Mouse (Mus musculus): ENCODE data around the gene Traf7.

Traf7 gene

DNA sequence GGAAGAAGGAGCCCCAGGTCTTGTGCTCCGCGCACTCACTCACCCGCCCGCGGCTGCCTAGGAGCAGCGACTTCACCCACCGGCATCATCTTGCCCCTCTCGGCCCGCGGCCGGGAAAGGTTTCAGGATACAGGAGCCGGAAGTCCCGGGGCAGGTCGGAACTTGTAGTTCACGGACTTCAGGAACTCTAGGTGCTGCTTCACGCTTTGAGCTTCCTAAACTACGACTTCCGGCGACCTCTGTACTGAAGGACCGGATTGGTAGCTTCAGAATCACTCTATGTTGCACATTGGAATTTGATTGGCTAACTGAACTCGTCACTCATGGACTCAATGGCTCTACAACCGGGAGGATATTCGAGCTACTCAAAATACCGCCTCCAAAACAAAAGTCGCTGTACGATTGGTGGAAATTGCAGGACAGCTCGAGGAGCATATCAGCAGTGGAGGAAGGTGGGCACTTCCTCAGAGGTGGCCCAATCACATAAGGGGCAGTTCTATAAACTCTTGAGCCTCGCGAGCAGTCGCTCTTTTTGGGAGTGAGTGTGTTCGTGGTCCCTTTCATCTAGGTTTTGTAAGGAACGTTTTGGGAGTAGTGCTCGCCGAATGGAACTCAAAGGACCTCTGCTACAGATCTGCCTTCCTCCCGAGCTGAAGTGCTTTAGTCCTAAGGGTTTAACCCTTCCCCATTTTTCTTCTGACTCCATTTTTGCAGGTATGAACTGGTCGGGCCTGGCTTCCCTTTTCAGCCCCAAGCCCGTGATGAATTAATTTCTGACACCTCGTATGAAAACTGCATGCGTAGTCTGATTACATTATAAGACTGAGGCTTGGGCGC, at the start of gene Traf7:
Traf7 (minus strand) TSS at position 216 of the 837 bp plus-strand sequence.
- peak; percentile 92 for DNase-seq (ENCODE audit: low spot score)

DNA sequence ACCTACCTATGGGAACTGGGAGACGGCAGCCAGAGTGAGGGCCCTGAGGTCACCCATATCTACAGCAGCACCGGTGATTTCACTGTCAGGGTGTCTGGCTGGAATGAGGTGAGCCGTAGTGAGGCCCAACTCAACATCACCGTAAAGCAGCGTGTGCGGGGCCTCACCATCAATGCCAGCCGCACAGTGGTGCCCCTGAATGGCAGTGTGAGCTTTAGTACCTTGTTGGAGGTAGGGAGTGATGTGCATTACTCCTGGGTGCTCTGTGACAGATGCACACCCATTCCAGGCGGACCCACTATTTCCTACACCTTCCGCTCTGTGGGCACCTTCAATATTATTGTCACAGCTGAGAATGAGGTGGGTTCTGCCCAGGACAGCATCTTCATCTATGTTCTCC, 46.1 kb upstream of the Traf7 start:
- DNase-seq (ENCODE audit: low spot score) = no peak

DNA sequence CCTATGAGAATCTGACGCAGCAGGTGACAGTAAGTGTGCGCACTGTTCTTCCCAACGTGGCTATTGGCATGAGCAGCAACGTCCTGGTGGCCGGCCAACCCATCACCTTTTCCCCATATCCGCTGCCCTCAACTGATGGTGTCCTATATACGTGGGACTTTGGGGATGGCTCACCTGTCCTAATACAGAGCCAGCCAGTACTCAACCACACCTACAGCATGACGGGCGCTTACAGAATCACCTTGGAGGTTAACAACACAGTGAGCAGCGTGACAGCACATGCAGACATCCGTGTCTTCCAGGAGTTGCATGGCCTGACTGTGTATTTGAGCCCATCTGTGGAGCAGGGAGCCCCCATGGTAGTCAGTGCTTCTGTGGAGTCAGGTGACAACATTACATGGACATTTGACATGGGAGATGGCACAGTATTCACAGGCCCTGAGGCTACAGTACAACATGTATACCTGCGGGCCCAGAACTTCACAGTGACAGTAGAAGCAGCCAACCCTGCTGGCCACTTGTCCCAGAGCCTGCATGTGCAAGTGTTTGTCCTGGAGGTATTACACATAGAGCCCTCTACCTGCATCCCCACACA, 45.0 kb upstream of the Traf7 start:
- no peak for DNase-seq (ENCODE audit: low spot score)

DNA sequence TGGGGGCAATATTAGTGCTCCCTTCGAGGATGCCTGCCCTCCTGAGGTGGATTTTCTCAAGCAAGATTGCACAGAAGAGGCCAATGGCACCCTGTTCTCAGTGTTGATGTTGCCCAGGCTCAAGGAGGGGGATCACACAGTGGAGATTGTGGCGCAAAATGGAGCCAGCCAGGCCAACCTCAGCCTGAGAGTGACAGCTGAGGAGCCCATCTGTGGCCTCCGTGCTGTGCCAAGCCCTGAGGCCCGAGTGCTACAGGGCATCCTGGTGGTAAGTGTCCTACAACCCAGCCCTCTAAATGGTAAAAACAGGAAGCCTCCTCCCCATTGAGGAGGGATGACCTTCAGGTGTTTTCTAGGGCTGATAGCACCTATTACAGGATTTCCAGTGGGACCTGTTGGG, 42.1 kb upstream of the Traf7 start:
- no peak for DNase-seq (ENCODE audit: low spot score)

DNA sequence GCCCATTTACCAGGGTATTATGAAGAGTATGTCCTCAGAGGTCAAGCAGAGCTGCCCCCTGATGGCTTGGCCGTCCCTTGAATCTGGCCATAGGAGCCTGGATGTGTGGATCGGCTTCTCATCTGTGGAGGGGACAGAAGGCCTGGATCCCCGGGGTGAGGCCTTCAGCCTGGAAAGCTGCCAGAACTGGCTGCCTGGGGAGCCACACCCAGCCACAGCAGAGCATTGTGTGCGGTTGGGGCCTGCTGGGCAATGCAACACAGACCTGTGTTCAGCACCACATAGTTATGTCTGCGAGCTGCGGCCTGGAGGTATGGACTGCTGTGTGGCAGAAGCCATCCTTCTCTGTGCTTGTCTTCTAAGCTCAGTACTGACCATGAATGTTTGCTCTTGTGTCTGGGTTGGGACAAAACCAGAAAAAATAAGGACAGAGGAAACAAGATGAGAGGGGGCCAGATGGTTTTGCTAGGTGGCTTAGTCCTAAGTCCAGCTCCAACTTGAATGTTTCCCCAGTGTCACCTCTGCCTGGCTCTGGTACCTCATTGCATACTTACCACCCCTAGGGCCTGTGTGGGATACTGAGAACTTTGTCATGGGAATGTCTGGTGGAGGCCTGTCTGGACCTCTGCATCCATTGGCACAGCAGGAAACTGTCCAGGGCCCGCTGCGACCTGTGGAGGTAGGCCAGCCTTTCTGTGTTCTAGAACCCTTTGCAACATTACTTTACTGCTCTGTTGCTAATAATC, 39.5 kb upstream of the Traf7 start:
- peak; percentile 72 for DNase-seq (ENCODE audit: low spot score)

DNA sequence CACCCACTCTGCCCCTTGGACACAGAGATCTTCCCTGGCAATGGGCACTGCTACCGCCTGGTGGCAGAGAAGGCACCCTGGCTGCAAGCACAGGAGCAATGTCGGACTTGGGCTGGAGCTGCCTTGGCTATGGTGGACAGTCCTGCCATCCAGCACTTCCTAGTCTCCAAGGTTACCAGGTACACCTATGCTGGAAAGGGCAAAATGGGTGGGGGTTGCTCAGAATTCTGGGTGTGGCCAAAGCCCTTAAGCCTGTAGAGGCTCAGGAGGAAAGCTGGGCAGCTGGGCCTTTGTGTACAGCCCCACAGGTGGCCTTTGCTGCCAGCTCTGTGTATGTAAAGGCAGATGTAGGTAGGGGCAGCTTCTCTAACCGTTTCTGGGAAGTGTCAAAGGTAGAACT, 38.1 kb upstream of the Traf7 start:
- no peak for DNase-seq (ENCODE audit: low spot score)

DNA sequence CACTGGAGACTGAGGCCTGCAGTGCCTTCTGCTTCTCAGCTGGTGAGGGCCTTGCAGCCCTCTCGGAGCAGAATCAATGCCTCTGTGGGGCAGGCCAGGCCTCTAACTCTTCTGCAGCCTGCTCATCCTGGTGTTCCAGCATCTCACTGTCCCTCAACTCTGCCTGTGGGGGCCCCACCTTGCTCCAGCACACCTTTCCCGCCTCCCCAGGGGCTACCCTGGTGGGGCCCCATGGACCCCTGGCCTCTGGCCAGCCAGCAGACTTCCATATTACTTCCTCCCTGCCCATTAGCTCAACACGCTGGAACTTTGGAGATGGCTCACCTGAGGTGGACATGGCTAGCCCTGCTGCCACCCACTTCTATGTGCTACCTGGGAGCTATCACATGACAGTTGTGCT, 37.4 kb upstream of the Traf7 start:
- no peak for DNase-seq (ENCODE audit: low spot score)

DNA sequence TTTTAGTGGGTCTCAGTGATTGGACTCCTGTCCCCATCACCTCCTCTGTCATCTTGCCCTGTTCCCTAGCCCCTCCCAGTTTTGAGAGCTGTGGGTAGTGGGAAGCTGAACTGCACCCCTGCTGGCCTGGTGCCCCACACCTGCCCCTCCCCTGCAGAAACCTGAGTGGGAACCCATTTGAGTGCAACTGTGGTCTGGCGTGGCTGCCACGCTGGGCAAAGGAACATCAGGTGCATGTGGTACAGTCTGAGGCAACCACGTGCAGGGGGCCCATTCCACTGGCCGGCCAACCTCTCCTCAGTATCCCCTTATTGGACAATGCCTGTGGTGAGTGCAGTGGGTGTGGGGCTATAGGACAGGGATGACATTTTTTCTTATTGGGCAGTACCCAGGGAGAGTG, 36.7 kb upstream of the Traf7 start:
- DNase-seq (ENCODE audit: low spot score) = no peak

DNA sequence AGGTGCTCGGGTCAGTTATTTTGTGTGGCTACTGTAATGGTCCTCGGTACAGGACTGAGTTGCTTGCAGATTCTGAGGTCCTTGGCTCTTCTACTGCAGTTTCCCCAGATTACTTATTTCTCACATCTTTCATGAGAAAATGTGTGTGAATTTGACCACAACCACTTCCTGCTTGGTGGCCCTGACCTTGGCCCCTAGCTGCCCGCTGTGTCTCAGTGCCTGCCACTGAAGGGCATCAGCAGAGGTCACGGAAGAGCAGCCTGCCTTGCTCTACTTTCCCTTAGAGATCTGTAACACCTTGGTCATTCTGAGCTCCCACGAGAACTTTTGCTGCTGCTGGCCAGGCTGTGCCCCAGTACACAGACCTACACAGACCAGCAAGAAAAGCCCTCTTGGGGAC, 35.9 kb upstream of the Traf7 start:
- DNase-seq (ENCODE audit: low spot score) = no peak

DNA sequence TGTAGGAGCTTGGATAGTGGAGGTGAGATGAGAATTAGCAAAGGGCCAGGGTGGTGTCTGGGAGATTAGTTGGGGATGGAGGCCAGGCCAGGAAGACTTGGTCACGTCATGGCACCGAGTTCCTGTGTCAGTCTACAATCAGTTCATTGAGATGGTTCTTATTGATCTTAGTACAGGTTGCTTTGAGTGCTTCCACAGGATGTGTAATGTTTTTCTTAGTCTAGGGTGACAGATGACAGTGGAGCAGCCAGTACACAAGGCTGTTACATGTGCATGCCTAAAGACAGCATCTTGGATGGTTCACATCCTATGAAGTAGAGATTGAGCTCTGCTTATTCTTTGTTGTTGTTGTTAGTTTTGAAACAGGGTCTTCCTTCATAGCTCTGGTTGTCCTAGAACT, 33.9 kb upstream of the Traf7 start:
- DNase-seq (ENCODE audit: low spot score) = no peak

DNA sequence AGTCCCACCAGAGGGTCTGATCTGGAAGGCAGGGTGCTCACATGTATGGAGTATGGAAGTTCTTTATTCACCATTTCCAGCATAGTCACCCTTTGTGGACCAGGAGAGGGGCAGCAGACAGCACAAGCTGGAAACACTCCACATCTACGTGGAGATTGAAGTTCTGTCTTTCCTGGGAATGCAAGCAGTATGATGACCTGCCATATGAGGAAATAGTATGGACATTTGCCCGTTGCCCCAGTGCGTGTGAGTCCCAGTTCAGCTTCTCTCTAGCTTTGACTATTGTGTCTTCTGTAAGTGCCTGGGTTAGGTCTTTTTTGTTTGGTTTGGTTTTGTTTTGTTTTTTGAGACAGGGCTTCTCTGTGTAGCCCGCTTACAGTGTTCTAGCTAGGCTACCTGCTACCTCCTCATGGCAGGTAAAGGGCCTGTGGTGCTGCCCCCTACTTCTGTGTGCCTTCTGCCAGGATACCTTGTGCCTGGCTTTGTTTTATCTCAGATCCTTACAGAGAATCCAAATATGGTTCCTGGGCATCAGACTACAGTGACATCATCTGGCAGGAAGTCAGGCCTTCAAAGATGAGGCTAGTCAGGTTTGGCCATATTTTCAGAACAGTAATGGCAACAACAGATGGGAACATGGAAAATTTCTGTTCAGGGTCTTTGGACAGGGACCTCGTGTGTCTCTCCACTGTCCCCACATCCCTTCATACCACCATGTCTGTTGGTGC, 32.7 kb upstream of the Traf7 start:
- DNase-seq (ENCODE audit: low spot score) = no peak

DNA sequence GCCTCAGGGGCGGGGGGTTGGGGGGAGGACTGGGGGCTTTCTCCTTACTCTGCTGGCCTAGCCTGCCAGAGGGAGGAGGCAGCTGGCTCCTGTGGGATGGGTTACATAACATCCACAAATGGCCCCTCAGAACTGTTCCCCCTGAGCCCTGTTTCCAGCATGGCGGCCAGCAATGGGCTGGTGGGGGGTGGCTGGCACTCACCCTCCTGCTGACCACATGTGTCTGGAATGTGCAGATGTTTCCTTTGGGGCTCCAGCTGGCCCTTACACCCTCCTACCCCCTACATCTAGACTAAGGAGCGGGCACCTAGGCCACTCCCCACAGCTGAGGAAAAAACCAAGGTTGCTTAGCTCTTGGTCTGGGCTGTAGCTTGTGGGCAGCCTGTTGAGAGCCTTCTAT, 31.4 kb upstream of the Traf7 start:
- no peak for DNase-seq (ENCODE audit: low spot score)

DNA sequence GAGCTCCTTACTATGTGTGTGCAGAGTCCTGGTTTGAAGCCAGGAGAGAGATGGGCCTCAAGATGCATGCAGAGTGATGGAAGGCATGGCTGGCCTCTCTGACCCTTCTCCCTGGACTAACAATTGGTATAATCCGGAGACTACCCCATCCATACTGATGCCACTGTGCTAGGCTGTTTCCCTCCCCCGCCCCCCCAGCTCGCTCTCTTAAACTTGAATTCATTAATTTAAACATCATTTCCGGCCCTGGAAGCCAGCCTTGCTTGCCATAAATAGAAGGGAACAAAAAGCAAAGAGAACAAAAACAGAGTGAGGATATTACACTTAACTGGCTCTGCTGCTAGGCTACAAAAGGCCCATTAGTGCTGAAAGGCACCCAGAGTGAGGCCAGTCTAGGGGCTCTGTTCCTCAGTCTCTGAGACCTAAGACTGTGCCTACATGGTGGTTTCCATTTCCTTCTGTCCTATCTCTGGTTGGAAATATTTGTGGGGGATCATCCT, 30.9 kb upstream of the Traf7 start:
- DNase-seq (ENCODE audit: low spot score) = no peak

DNA sequence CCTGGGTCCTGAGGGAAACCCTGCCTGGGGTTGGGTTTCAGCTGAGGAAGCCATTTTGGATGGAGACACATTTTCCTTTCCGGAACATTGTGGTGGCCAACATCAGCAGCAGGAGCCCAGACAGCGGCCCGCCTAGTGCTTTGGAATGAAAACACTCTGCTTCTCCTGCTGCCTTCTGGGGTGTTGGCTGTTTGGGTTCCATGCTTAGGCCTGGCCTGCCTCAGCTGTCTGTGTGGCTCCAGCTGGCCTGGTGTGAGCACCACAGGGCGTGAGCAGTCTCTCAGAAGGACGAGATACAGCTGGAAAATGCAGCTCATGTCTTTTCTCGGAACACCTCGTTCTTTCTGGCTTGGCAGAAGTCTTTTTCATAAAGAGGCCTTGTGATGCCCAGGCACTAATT, 29.4 kb upstream of the Traf7 start:
- DNase-seq (ENCODE audit: low spot score) = peak; percentile 66

DNA sequence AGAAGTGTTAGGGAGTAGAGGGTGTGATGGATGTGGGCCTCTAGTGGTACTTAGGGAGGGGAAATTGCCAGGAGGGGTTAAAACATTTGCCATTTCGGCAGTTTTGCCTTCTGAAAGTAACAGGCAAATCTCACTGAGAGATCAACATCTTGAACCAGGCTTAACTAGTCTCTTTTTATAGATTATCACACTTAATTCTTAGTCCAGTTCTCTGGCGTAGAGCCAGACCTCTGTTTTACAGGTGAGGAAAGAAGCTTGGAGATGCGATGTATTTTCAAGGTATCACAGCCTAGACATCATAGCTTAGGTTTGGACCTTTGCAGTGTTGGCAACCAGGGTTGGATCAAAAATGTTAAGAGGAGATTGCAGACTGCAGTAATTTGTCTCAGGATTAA, 23.3 kb upstream of the Traf7 start:
- no peak for DNase-seq (ENCODE audit: low spot score)

DNA sequence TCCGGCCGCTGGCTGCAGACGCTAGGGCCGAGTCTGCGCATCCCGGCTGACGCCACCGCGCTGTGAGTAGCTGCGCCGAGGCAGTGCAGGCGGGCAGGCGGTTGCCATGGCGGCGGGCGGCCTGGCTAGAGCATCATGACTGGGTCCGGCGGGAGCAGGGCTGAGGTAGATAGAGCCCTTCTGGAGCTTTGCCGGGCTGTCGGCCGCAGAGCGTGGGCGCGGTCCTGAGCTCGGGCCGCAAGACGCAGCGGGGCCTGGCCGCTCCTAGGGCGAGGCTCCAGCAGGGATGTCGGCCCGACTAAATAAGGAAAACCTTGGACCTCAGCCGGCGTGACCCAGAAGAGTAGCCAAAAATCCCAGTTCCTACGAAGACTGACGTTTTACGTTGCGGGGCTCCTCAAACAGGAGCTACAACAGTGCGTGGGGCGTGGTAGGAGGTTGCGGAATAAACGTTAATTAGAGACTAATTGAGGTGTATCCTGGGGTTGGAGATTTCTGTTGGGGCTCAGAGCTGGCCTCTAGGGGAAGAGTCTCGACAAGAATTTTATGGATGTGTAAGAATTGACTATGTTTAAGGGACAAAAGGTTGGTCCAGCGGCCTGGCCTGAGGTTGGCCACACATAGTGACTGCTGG, 22.8 kb upstream of the Traf7 start:
- DNase-seq (ENCODE audit: low spot score) = peak; percentile 81

DNA sequence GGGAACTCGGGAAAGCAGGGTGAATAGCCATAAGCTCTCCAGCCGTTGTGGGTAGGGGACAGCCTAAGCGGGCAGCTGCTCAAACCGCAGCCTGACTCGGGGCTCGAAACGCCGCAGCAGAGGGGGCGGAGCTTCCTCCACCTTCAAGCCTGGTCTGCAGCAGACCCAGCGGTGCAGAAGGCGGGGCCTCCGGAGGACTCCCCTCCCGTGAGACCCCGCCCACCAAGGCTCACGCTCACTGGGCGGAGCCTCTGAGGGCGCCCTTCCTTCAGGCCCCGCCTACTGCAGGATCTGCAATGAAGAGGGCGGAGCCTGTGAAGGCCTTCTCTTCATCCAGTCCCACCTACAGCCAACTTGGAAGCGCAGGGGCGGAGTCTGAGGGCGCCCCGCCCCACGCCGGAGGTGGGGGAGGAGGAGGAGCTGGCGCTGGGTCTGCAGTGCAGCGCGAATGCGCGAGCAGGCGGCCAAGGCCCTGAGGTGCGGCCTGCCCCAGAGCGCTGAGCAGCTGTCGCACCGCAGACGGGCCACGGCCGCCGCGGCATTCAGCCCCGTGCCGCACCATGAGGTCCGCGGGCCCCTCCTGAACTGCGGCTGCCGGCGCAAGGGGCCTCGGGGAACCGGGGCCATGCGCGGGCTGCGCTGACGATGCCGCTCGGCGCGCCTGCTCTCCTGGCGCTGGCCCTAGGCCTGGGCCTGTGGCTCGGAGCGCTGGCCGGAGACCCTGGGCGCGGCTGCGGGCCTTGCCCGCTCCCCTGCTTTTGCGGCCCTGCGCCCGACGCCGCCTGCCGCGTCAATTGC, 22.1 kb upstream of the Traf7 start, which contains the start of gene Pkd1:
Pkd1 (plus strand) TSS at position 217 of the 798 bp plus-strand sequence.
- DNase-seq (ENCODE audit: low spot score) = peak; percentile 99

DNA sequence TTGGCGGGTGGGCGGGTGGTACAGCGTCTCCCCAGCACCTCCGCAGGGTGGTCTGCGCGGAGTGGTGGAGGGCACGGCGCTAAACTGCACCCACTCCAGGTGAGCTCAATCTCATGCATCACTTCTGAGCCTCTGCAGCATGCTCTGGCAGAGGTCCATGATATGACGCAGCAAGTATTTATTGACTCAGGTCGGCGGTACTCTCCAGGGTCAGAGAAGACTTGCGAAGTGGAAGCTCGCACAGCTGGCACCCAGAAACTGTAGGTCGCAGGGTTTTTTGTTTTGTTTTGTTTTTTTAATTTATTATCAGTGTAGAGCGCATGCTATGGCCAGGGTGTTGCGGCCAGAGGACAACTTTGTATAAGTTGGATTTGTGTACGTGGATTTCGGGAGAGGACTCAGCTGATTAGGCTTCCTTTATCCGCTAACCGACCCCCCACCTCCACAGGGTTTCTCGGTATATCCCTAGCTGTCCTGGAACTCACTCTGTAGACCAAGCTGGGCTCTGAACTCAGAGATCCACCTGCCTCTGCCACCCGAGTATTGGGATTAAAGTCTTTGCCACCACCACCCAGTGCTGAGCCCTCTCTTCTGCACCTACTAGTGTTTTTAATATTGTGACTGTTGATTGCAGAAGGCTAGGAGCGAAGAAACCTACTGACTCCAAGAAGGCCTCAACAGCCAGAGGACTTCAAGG, 21.3 kb upstream of the Traf7 start:
- DNase-seq (ENCODE audit: low spot score) = peak; percentile 77

DNA sequence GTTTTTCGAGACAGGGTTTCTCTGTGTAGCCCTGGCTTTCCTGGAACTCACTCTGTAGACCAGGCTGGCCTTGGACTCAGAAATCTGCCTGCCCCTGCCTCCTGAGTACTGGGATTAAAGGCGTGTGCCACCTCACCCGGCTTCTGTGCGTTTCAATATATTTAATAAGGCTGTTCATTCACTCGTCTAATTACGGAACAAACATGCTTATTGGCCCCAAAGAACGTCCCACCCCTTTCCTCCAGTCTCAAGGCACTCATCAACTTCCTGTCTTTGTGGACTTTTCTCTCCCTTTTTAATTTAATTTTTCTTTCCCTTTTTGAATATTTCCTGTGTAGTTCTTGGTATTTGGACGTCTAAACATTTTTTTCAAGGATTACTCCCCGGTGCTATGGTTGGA, 20.7 kb upstream of the Traf7 start:
- no peak for DNase-seq (ENCODE audit: low spot score)

DNA sequence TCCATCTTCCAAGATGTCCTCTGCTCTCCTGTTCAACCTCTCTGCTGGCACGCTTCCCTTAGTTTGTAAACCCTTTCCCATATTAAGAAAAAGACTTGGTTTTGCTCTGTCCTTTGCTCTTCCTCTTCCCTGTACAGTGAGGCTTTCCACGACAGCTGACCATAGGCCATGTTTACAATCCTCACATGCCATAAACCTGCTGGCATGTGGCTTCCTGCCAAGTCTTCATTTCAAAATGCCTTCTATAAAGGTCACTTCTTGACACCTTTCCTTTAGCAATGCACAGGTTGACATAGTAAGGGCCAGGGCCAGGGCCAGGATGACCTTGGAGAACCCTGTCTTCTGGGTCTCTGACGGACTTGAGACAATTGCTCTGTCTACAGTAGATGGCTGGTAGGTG, 18.5 kb upstream of the Traf7 start:
- no peak for DNase-seq (ENCODE audit: low spot score)
